Mouse (Mus musculus) stomach, embryonic 16.5 days (tissue): ENCODE measurements around the gene Cacna1c. TPM values are rescaled to one million over a fixed set of nuclear protein-coding genes. Genes with fewer than 3 reads are reported as not detected.
A peak's percentile ranks its signal among the peaks of the same experiment; 100 is the strongest.
"Not testable (repeated sequence)": the region's sequence is repeated elsewhere in the genome, so short reads cannot be mapped to it uniquely, and the experiment has no call there.

Experiments used
- ATAC-seq: fragments of 200-750 bp; cut with Nextera tagmentation; 2 replicates; pipeline ENCODE4 v1.8.0; 2017; ENCODE audit warnings: moderate number of reproducible peaks, moderate TSS enrichment; ENCODE audit not compliant: insufficient read depth, low FRiP score
- H3K27ac ChIP-seq: fragments of 300-500 bp; sonication (generic); 2 replicates; pipeline ENCODE4 v1.5.1; 2014; ENCODE audit warnings: low read length
- H3K27me3 ChIP-seq: fragments of 300-500 bp; sonication (generic); 2 replicates; pipeline ENCODE4 v1.6.1; 2014; ENCODE audit warnings: low read length, control low read depth, mixed read lengths; ENCODE audit not compliant: control insufficient read depth, insufficient read depth
- H3K36me3 ChIP-seq: fragments of 300-500 bp; sonication (generic); 2 replicates; pipeline ENCODE4 v1.6.1; 2014; ENCODE audit warnings: low read length; ENCODE audit not compliant: control insufficient read depth, insufficient read depth
- H3K4me1 ChIP-seq: fragments of 300-500 bp; sonication (generic); 2 replicates; pipeline ENCODE4 v1.6.1; 2014; ENCODE audit warnings: low read length, control low read depth, mixed read lengths; ENCODE audit not compliant: control insufficient read depth, insufficient read depth
- H3K4me2 ChIP-seq: fragments of 300-500 bp; sonication (generic); 2 replicates; pipeline ENCODE4 v1.6.1; 2014; ENCODE audit warnings: low read depth, low read length, mixed read lengths
- H3K4me3 ChIP-seq: fragments of 300-500 bp; sonication (generic); replicated peaks from 2 replicates; pipeline ENCODE4 v1.5.1; 2014; ENCODE audit warnings: mild to moderate bottlenecking, low read length
- H3K9ac ChIP-seq: fragments of 300-500 bp; sonication (generic); 2 replicates; pipeline ENCODE4 v1.6.1; 2014; ENCODE audit warnings: low read length
- H3K9me3 ChIP-seq: fragments of 300-500 bp; sonication (generic); replicated peaks from 2 replicates; pipeline ENCODE4 v1.6.1; 2016; ENCODE audit warnings: low read length, control low read depth; ENCODE audit not compliant: control insufficient read depth
- WGBS: fragments of 180-500 bp; shearing (Covaris S2); extraction: QIAGEN DNeasy Blood & Tissue Kit; methylation state at CpG from one replicate; pipeline ENCODE4 v1.1.7; 2014; 5-methylcytosine and 5-hydroxymethylcytosine counted together
- polyA plus RNA-seq: library from polyadenylated mRNA; unstranded; fragments of >200 nt; fragmentation: Nextera tagmentation; extraction: Ambion mirVana; gene quantifications from 2 replicates; pipeline ENCODE4 v1.2.1, GENCODE M21; 2015

The Cacna1c gene
- polyA plus RNA-seq, 1 experiment from 2014 or later = 4.3 TPM

DNA sequence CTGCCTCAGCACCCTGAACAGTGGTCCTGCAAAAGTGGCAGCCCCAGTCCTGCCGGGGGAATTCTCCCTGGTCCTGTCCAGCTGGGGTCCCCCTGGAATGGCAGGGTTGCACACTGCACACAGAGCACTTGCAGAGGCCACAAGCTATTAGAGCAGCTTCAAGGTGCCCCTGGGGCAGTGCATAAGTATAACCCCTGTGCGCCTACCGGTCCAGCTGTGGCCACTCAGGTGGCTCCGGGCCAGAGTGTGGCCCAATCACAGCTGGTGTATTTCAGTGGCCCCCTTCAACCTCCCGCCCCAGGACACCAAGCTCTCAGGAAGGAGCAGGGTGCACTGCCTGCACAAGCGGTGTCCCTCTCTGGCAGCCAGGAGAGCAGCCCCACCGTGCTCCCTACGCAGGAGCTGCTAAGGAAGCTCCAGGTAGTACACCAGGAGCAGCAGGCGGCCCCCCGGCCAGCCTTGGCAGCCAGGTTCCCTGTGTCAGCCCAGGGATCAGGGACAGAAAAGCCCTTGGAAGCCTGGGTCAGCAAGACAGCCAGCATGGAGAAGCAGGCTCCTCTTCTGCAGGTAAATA lies 18.9 kb upstream of the Cacna1c start:
- no peak overlapping the region for H3K9ac ChIP-seq
- no peaks in the 10 kb centered on the region for H3K27me3 ChIP-seq
- no peak overlapping the region for H3K27ac ChIP-seq
- H3K4me1 ChIP-seq = no peaks in the 10 kb centered on the region
- 83% methylated on average over 10 of the region's 10 CpGs for WGBS
- H3K4me3 ChIP-seq = no peak overlapping the region
- no peak for ATAC-seq
- H3K9me3 ChIP-seq = no peaks in the 10 kb centered on the region
- peaks cover 8% of the 10 kb centered on the region; the same call in 1 of the 2 replicates for H3K36me3 ChIP-seq
- no peak overlapping the region for H3K4me2 ChIP-seq

DNA sequence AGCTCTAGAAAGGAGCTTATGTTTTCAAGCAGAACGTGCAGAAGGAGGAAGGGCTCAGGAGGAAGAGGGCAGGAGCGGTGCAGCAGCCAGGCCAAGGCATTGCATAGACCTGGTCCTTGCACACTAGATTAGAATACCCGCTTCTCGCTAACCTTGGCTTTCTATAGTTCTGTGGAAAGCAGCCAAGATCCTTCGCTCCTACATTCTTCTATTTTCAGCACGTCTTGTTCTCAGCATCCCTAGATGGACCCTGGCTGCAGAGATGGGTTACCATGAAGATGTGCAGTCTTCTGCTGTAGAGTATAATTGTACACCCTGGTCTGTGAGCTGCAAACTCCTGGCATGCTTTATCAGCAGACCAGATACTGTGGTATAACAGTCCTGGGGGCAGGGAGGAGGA lies 18.0 kb upstream of the Cacna1c start:
- WGBS = 74% methylated on average over 6 of the region's 6 CpGs
- Histone ChIP-seq H3K27me3 (no peaks in the 10 kb centered on the region), H3K9me3 (no peaks in the 10 kb centered on the region), H3K36me3 (peaks cover 8% of the 10 kb centered on the region; the same call in 1 of the 2 replicates), H3K4me1 (no peaks in the 10 kb centered on the region), H3K4me2 (no peak overlapping the region), H3K27ac (no peak overlapping the region), H3K4me3 (no peak overlapping the region), H3K9ac (no peak overlapping the region)
- no peak for ATAC-seq

DNA sequence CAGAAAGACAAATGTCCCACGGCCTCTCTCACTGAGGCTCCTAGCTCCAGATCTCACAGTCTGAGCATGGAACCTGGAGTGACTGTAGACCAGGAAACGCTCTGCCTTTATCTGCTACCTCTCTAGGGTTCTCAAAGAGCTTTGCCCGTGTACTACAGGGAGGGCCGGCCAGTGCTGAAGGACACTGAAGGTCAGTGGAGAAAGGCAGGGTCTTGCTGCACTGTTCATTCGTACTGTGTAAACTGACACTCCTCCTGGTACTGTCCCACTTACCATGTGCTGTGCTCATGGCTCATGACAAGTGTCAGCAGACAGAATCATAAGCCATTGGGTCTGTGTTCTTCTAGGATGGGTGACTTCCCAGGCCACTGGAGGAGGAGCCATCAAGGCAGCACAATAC lies 17.2 kb upstream of the Cacna1c start:
- H3K4me1 ChIP-seq = no peaks in the 10 kb centered on the region
- H3K27me3 ChIP-seq = no peaks in the 10 kb centered on the region
- 77% methylated on average over 5 of the region's 5 CpGs for WGBS
- no peak overlapping the region for H3K4me2 ChIP-seq
- ATAC-seq = no peak
- peaks cover 8% of the 10 kb centered on the region; the same call in 1 of the 2 replicates for H3K36me3 ChIP-seq
- no peak overlapping the region for H3K9ac ChIP-seq
- H3K4me3 ChIP-seq = no peak overlapping the region
- no peak overlapping the region for H3K27ac ChIP-seq
- H3K9me3 ChIP-seq = no peaks in the 10 kb centered on the region

DNA sequence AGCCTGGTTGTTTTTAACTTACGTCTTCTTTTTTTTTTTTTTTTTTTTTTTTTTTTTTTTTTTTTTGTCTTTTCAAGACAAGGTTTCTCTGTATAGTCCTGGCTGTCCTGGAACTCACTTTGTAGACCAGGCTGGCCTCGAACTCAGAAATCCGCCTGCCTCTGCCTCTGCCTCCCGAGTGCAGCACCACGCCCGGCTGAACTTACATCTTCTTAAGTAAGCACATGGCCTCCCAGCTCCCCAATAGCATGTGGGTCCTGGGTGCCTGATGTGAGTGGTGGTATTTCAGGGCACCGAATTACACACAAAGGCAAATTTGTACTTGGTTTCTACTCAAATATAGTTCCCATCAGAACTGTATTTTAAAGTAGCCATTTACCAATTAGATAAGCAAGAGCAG lies 9.8 kb upstream of the Cacna1c start:
- WGBS = 80% methylated on average over 7 of the region's 7 CpGs
- H3K4me2 ChIP-seq = not testable (repeated sequence)

DNA sequence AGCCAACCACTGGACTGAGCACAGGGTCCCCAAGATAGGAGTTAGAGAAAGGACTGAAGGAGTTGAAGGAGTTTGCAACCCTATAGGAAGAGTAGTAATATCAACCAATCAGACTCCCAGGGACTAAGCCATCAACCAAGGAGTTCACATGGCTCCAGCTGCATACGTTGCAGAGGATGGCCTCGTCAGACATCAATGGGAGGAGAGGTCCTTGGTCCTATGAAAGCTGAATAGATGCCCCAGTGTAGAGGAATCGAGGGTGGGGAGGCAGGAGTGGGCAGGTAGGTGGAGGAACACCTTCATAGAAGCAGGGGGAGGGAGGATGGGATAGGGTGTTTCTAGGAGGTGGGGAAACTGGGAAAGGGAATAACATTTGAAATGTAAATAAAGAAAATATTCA lies 8.7 kb upstream of the Cacna1c start:
- WGBS = 71% methylated on average over 3 of the region's 3 CpGs
- Histone ChIP-seq H3K4me3 (no peak overlapping the region), H3K27ac (no peak overlapping the region), H3K9me3 (no peaks in the 10 kb centered on the region), H3K27me3 (no peaks in the 10 kb centered on the region), H3K4me1 (no peaks in the 10 kb centered on the region), H3K4me2 (no peak overlapping the region), H3K36me3 (no peaks in the 10 kb centered on the region), H3K9ac (no peak overlapping the region)
- no peak for ATAC-seq

More for the DNA sequence above, 9.8 kb upstream of the Cacna1c start:
- not testable (repeated sequence) for H3K4me3 ChIP-seq, H3K27ac ChIP-seq, H3K9ac ChIP-seq, H3K27me3 ChIP-seq, ATAC-seq, H3K4me1 ChIP-seq, H3K36me3 ChIP-seq, H3K9me3 ChIP-seq

DNA sequence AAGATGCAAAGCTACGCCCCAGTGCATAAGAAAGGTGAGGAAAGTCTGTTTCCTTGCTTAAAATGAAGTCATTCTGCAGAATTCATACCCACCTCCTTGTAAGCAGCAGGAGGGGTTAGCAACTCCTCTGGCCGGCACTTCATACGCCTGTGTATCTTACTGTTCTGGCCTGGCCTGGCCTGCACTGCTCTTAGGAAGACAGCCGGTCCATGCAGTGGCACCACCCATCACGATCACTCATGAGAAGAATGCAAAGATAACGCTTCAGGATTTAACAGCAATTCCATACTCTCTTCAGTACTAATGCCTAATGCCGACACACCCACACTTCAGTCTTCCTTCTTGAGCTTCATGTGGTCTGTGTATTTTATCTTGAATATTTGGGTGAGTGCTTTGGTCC lies 8.1 kb upstream of the Cacna1c start:
- WGBS = 86% methylated on average over 7 of the region's 7 CpGs
- Histone ChIP-seq H3K4me1 (no peaks in the 10 kb centered on the region), H3K27me3 (no peaks in the 10 kb centered on the region), H3K27ac (no peak overlapping the region), H3K36me3 (no peaks in the 10 kb centered on the region), H3K4me2 (no peak overlapping the region), H3K4me3 (no peak overlapping the region), H3K9me3 (no peaks in the 10 kb centered on the region), H3K9ac (no peak overlapping the region)
- no peak for ATAC-seq

DNA sequence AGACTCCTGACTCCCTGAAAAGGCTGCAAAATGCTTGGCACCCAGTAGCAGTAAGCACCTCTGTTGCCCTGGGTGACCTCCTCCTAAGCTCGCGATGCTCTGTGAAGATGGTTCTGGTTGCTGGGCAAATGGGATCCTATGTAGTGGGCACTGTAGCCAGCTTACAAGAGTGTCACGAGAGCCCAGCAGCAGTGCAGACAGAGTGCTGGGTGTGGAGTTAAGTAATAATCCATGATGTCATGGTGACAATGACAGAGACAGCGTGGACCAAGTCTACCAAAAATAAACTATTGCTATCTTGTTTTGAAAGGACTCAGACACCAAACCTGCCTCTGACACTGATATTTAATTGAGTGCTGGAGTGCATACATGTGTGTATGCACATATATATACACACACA lies 5.4 kb upstream of the Cacna1c start:
- H3K4me3 ChIP-seq = no peak overlapping the region
- no peaks in the 10 kb centered on the region for H3K27me3 ChIP-seq
- H3K4me2 ChIP-seq = no peak overlapping the region
- no peaks in the 10 kb centered on the region for H3K36me3 ChIP-seq
- no peaks in the 10 kb centered on the region for H3K9me3 ChIP-seq
- no peak overlapping the region for H3K27ac ChIP-seq
- no peak overlapping the region for H3K9ac ChIP-seq
- peaks cover 3% of the 10 kb centered on the region; the same call in 1 of the 2 replicates for H3K4me1 ChIP-seq
- WGBS = 87% methylated on average over 4 of the region's 4 CpGs
- ATAC-seq = no peak

DNA sequence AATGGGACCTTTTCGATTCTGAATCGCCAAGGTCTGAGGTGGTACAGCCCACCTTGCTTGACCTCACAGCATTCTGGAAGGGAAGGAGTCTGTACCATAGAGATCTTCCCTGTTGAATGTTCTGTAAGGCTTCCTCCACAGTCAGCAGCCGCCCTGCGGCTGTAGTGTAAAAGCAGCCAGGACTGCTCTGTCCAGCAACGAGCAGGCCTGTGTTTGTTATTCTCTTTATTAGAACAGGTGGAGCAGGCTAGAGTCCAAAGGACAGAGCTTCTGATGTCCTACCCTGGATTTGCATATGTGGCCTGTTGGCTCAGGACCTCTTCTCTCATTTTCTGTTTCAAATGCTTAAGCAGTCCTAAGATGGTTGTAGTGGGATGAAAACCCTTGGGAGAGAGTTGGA lies 4.1 kb upstream of the Cacna1c start:
- Histone ChIP-seq H3K27ac (peak overlapping the region; percentile 8; the same call in 1 of the 2 replicates), H3K4me3 (no peak overlapping the region), H3K9me3 (no peaks in the 10 kb centered on the region), H3K4me2 (no peak overlapping the region), H3K4me1 (peaks cover 3% of the 10 kb centered on the region; the same call in 1 of the 2 replicates), H3K27me3 (no peaks in the 10 kb centered on the region), H3K36me3 (no peaks in the 10 kb centered on the region), H3K9ac (no peak overlapping the region)
- ATAC-seq = no peak; the same call in 1 of the 2 replicates
- WGBS = 68% methylated on average over 5 of the region's 5 CpGs

DNA sequence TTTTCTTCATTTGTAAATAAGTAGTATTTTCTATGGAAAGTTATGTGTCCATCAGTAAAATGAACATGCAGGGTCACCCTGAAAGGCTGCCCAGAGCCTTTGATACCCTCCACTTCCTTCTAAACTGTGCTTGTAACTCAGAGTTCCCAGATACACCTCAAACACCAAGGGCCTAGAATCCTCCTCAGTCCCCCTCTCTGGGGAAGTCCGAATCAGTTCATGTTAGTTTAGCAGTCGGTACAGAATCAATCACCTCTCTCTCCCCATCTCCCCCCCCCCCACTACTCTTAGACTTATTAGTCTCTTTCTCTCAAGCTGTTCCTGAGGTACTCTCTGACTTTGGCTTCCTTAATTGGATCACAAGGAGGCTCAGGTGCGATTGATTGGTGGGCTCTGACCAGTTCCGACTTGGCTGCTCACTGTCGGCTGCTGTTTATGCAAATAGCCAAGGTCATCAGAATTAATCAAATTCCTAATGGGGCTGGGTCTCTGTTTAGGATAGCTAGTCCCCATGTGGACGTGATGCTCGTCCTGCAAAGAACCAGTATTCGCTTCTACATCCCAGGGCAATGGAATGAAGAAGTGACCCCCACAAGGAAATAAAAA lies 3.2 kb upstream of the Cacna1c start:
- peaks cover 3% of the 10 kb centered on the region; the same call in 1 of the 2 replicates for H3K4me1 ChIP-seq
- WGBS = 51% methylated on average over 8 of the region's 8 CpGs

More for the DNA sequence above, 3.2 kb upstream of the Cacna1c start:
- Histone ChIP-seq H3K9me3 (no peaks in the 10 kb centered on the region), H3K9ac (no peak overlapping the region), H3K4me3 (no peak overlapping the region), H3K27me3 (no peaks in the 10 kb centered on the region), H3K27ac (no peak overlapping the region), H3K36me3 (no peaks in the 10 kb centered on the region), H3K4me2 (no peak overlapping the region)
- no peak for ATAC-seq
